Mouse (Mus musculus) brain, adult 2 months (tissue): Measurements from ENCODE around the gene Msl3l2.

Experiments used
- DNase-seq: peaks from one replicate; pipeline ENCODE4 v3.0.0; 2011; ENCODE audit warnings: low read depth, low spot score

Msl3l2 gene

DNA sequence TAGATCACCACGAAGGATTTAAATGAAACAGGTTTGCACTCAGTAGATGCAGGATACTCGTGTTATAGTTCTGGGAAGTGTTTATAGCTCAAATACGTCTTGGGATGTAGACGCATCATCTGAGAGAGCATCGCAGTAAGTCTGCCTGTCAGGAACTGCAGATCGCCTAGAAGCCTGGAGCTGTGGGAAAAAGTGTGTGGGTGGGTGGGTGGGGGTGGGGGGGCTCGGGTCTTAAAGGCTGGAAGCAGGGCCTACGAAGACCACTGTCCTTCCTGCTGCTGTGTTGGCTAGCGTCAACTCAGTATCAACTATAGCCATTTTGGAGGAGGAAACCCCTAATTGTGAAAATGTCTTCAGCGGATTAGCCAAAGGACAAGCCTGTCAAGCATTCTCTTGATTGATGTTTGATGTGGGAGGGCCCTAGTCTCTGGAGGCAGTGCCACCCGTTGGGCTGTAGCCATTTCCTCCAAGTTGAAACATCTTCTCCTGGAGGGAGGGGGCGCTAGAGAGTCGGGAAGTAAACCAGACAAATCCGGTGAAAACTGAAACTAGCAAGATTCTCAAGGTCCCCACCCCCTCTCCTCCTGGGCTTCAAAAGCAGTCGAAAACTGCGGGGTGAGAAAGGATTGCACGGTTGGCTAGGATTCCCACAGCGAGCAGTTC is at the start of gene Msl3l2:
Gene Msl3l2 (plus strand): TSS at position 585 of the 663 bp plus-strand sequence.
- DNase-seq = peak; percentile 94

- peak; percentile 79 for DNase-seq
Observed at GRCm38 (mm10) chr10:56058979-56059422, 47.7 kb upstream of the Msl3l2 start.

GRCm38 (mm10) chr10:56061238-56061830 is 45.4 kb upstream of the Msl3l2 start:
- peak; percentile 64 for DNase-seq

DNA sequence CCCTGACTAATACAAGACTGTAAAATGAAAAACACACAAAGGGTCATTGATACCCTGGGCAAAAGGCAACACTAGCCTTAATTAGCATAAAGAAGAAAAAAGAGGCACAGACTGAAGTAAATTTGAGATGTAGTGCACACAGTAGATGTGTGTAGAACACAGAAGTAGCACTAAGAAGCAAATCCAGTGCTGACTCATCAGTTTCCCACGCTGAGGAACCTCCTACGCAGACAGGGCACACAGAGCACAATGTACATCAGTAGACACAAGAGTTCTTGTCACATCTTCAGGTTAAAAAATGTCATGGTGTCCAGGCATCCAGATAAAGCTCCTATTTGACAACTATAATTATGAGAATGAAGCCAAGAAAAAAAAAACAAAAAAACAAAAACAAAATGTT is 44.0 kb upstream of the Msl3l2 start:
- peak; percentile 87 for DNase-seq

- no peak for DNase-seq
Observed at GRCm38 (mm10) chr10:56089714-56090113, 17.0 kb upstream of the Msl3l2 start.

- no peak for DNase-seq
Observed at GRCm38 (mm10) chr10:56094586-56094985, 12.1 kb upstream of the Msl3l2 start.

- no peak for DNase-seq
Observed at GRCm38 (mm10) chr10:56096757-56097156, 10.0 kb upstream of the Msl3l2 start.

GRCm38 (mm10) chr10:56099126-56099525 is 7.6 kb upstream of the Msl3l2 start:
- no peak for DNase-seq

DNA sequence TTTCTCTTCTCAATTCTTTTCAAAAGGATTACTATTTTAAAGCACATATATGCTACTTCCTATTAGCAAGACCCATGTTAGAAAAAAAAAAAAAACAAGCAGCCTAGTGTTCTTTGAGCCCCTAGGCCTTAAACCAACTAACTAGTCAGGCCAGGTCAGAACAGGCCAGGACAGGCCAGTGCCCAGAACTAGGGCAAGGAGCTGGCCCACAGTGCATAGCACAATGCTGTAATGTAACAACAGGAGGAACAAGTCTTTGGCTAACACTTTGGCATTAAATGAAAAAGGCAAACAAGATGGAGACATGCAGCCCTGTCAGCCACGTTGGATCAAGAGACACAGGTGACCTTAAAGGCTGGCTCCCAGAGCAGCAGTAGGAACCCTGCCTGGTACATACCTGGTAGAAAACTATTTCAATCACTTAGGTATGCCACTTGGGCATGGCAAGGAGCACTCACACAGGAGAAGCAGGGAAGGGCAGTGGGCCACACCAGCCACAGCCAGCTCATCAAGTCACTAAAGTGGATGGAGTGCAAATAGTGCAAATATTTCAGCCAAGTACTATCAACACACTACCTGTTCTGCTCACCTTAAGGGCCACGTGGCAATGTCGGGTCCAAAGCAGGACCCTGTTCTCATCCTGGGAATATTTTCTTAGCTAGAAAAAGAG is 6.9 kb upstream of the Msl3l2 start:
- no peak for DNase-seq

DNA sequence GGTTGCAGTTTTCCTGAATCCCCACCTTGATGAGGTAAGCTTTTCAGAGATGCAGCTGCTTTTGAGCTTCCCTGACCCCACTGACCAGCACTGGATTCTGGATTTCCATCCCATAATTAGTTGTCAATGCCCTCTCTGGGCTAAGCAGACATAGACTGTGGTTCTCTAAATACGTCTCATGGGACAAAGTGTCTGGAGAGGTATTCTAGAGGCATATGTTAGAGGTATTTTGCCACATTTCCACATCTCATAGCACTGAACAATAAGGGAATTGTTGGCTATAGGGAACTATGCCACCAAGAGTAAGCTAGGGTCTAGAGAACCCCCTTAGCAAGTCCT is 248 bp downstream of the Msl3l2 start:
- no peak for DNase-seq

- peak; percentile 88 for DNase-seq
Observed at GRCm38 (mm10) chr10:56114951-56115635, 8.4 kb downstream of the Msl3l2 start.

GRCm38 (mm10) chr10:56115636-56116180 is 9.0 kb downstream of the Msl3l2 start:
- peak; percentile 78 for DNase-seq

- DNase-seq = no peak
Observed at GRCm38 (mm10) chr10:56126972-56127371, 20.3 kb downstream of the Msl3l2 start.

DNA sequence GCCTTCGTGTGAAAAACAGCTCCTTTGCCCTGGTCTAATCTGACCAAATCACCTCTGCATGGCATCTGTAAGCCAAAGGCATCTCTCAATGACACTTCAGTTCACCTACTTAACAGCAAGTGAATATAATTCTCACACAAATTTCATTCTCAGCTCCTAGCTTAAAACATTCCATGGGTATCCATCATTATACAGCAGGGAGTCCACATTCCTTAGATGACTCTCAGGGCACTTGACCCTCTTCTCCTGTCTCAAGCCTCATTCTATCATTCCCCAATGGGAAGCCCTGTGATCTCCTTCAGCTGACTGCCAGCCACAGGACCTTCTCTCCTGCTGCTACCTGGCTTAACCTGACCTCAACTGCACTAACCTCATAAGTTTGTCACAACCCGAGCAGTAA is 22.9 kb downstream of the Msl3l2 start:
- no peak for DNase-seq

DNA sequence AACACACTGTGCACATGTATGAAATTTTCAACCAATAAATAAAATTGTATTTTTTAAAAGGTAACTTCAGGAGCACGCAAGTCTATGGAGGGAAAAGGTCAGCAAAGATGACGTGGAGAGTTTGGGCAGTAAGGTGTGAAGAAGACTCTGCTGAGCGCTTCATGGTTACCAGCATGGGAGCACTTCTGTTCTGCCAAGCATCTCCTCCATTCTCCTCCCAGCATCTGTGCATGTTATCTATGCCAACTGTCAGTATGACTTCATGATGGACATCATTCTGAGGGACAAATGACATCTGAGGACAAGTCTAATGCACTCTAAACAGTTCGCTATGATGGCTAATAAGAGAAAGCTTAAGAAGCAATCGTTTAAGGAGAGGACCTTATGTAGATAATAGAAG is 30.5 kb downstream of the Msl3l2 start:
- peak; percentile 44 for DNase-seq

DNA sequence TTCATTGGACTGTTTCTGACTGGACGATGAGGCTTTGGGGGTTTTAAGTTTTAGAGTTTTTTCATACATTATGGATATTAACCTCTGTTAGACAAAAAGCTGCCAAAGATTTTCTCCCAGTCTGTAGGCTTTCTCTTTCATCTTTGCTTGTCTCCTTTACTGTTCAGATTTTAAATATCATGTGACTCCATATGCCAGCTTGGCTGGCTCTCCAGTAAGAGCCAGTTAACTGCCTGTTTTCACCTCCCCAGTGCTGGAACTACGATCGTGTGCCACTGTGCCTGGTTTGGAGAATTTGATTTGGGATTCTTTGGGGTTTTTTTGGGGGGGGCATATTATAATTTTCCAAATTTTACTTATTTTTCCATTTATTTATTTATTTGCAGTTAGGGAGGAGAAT is 42.2 kb downstream of the Msl3l2 start:
- DNase-seq = no peak

DNA sequence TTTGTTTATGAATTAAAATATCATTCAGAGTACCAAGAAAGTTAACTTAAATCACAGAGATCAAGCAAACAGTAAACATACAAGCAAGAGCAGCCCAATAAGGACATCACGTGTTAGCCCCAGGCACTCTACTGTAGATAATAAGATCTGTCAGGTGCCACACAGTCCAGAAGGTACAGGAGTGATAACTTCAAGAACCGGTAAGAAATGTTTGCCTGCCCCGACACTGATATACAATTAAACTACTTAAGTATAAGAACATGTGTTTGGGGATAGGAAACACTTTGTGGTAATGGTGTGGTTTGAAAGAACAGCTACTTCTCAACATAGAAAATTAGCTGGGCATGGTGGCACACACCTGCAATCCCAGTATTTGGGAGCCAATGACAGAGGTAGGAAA is 50.2 kb downstream of the Msl3l2 start:
- no peak for DNase-seq

DNA sequence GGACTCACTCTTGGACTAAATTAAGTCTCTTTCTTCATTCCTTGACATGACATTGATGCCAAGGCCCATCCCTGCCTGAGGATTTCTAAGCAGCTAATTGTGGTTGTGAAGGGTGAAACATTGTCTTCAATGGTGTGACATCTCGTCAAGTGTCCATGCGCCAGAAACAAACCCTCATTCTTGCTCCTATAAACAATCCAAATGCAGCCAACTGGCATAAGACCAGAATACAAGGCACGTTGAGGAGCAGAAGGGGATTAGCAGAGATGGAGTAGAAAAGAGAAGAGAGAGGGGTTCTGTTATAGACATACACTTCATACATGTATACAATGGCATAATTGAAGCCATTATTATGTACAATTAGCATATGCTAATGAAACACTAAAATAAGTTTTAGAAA is 51.5 kb downstream of the Msl3l2 start:
- DNase-seq = no peak

- no peak for DNase-seq
Observed at GRCm38 (mm10) chr10:56158748-56159147, 52.0 kb downstream of the Msl3l2 start.

GRCm38 (mm10) chr10:56164411-56164810 is 57.7 kb downstream of the Msl3l2 start:
- peak; percentile 28 for DNase-seq

- DNase-seq = peak; percentile 68
Observed at GRCm38 (mm10) chr10:56165758-56166157, 59.0 kb downstream of the Msl3l2 start.
